Mouse (Mus musculus): ENCODE results near the gene Creb3l2. TPM values are rescaled to one million over a fixed set of nuclear protein-coding genes. Genes with fewer than 3 reads are reported as not detected.

The Creb3l2 gene
- polyA plus RNA-seq, 1 experiment from 2014 or later, result 3.3 TPM

Other genes with a start within 250 kb of the Creb3l2 start
- gene Dgki, start 142.0 kb downstream of the Creb3l2 start, polyA plus RNA-seq (2015; fragmentation: Nextera tagmentation; extraction: Ambion mirVana), result 6.0 and 6.7 TPM in 2 replicates
- not detected in 2 replicates for gene Akr1d1, start 88.0 kb upstream of the Creb3l2 start, polyA plus RNA-seq (2015; fragmentation: Nextera tagmentation; extraction: Ambion mirVana)